Mouse (Mus musculus): ENCODE results near the gene Areg.

Gene Areg

DNA sequence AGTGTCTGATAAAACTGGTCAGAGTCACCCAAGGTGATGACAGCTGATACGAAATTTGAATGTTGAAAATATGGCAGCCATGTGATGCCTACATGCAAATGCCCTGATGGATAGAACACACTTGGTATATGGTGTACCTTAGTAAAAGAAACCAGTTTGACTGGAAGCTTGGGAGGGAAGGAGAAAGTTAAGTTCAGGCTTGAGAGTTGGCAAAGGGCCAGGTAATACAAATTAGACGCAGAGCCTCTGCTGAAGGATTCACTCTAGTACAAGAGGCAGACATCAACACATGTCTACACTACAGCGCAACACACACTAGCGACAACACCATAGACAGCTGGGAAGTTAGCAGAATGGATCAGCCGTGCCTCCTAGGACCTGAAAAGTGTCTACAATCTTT lies 27.2 kb downstream of the Areg start:
- DNase-seq (ENCODE audit: low spot score): no peak

DNA sequence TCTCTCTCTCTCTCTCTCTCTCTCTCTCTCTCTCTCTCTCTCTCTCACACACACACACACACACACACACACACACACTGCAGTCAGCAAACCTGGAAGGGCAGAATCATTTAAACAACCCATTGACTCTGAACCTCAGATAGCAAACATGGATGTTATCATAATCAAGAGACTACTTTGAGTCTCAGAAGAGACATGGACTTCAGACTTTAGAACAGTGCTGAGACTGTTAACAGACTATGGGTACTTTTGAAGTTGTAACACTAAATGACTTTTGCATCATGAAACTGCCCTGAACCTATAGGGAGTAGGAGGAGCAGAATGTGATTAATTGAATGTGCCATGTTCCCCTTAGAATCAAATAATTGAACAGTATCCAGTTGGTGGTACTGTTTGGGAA lies 37.0 kb downstream of the Areg start:
- no peak for DNase-seq (ENCODE audit: low spot score)

DNA sequence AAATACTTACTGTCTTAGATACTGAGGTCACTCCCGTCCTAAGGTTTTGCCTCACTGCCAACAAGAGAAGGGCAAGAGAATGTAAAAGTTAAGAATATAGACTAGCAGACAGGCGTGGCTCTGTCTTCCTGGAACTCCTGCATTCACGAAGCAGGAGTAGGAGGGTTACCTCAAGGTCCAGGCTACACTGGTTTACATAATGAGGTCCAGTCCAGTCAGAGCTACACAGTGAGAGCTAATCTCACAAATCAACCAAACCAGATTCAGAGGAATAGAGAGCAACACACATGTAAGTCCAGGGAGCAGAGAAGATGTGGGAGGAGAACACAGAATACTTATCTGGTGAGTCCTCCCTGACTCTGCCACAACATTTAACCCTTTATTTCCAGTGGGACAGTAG lies 55.2 kb downstream of the Areg start:
- no peak for DNase-seq (ENCODE audit: low spot score)

Measured in c-Kit-positive CD71-positive TER-119-positive erythroid progenitor cells, embryonic 14.5 days (primary cell).